Mouse (Mus musculus): Measurements from ENCODE around the gene Slc41a2. TPM values are rescaled to one million over a fixed set of nuclear protein-coding genes. Genes with fewer than 3 reads are reported as not detected.

Slc41a2 gene
- polyA plus RNA-seq, 1 experiment from 2014 or later = 0.95 TPM

- H3K27ac ChIP-seq (ENCODE audit: low read length) = no peak overlapping the region
- H3K36me3 ChIP-seq (ENCODE audit: control insufficient read depth, insufficient read depth, low read length) = no peaks in the 10 kb centered on the region
- WGBS = 66% methylated on average over 5 of the region's 5 CpGs
- H3K4me2 ChIP-seq (ENCODE audit: low read depth, low read length) = no peak overlapping the region
- H3K4me1 ChIP-seq (replicated peaks; ENCODE audit: control insufficient read depth, insufficient read depth, low read length) = no peaks in the 10 kb centered on the region
- no peak overlapping the region for H3K4me3 ChIP-seq (ENCODE audit: low read length)
- no peaks in the 10 kb centered on the region for H3K9me3 ChIP-seq (ENCODE audit: control insufficient read depth, low read length)
- H3K27me3 ChIP-seq (ENCODE audit: control insufficient read depth, insufficient read depth, low read depth, low read length) = peaks cover 6% of the 10 kb centered on the region
- no peak for ATAC-seq (ENCODE audit: low read depth)
- H3K9ac ChIP-seq (ENCODE audit: low read length) = no peak overlapping the region
These were observed 5.5 kb upstream of the Slc41a2 start for GRCm38 (mm10) chr10:83343171-83343570.

- H3K27me3 ChIP-seq (ENCODE audit: control insufficient read depth, insufficient read depth, low read depth, low read length) = peaks cover 24% of the 10 kb centered on the region
- no peaks in the 10 kb centered on the region for H3K9me3 ChIP-seq (ENCODE audit: control insufficient read depth, low read length)
- H3K27ac ChIP-seq (ENCODE audit: low read length) = no peak overlapping the region
- H3K4me2 ChIP-seq (ENCODE audit: low read depth, low read length) = no peak overlapping the region
- WGBS = 38% methylated on average over 2 of the region's 2 CpGs
- H3K4me3 ChIP-seq (ENCODE audit: low read length) = no peak overlapping the region
- no peaks in the 10 kb centered on the region for H3K36me3 ChIP-seq (ENCODE audit: control insufficient read depth, insufficient read depth, low read length)
- H3K4me1 ChIP-seq (replicated peaks; ENCODE audit: control insufficient read depth, insufficient read depth, low read length) = peaks cover 7% of the 10 kb centered on the region; the same call in 1 of the 2 replicates
- H3K9ac ChIP-seq (ENCODE audit: low read length) = no peak overlapping the region
- no peak for ATAC-seq (ENCODE audit: low read depth)
These were observed 3.5 kb upstream of the Slc41a2 start for GRCm38 (mm10) chr10:83341226-83341625.

GRCm38 (mm10) chr10:83337971-83338598 is 403 bp upstream of the Slc41a2 start:
- WGBS = 45% methylated on average over 8 of the region's 9 CpGs
- ATAC-seq (ENCODE audit: low read depth) = peak; percentile 11; the same call in 1 of the 2 replicates
- peak overlapping the region; percentile 64 for H3K4me3 ChIP-seq (ENCODE audit: low read length)
- peak overlapping the region; percentile 65 for H3K9ac ChIP-seq (ENCODE audit: low read length)
- peaks cover 43% of the 10 kb centered on the region for H3K27me3 ChIP-seq (ENCODE audit: control insufficient read depth, insufficient read depth, low read depth, low read length)
- H3K27ac ChIP-seq (ENCODE audit: low read length) = no peak overlapping the region
- H3K9me3 ChIP-seq (ENCODE audit: control insufficient read depth, low read length) = no peaks in the 10 kb centered on the region
- no peaks in the 10 kb centered on the region for H3K36me3 ChIP-seq (ENCODE audit: control insufficient read depth, insufficient read depth, low read length)
- peak overlapping the region; percentile 99 for H3K4me2 ChIP-seq (ENCODE audit: low read depth, low read length)
- peaks cover 7% of the 10 kb centered on the region; the same call in 1 of the 2 replicates for H3K4me1 ChIP-seq (replicated peaks; ENCODE audit: control insufficient read depth, insufficient read depth, low read length)

GRCm38 (mm10) chr10:83336336-83336735 is 1.3 kb downstream of the Slc41a2 start:
- Histone ChIP-seq H3K9ac (ENCODE audit: low read length) (no peak overlapping the region), H3K27me3 (ENCODE audit: control insufficient read depth, insufficient read depth, low read depth, low read length) (peaks cover 43% of the 10 kb centered on the region), H3K4me2 (ENCODE audit: low read depth, low read length) (no peak overlapping the region), H3K4me3 (ENCODE audit: low read length) (no peak overlapping the region), H3K36me3 (ENCODE audit: control insufficient read depth, insufficient read depth, low read length) (no peaks in the 10 kb centered on the region), H3K9me3 (ENCODE audit: control insufficient read depth, low read length) (no peaks in the 10 kb centered on the region), H3K27ac (ENCODE audit: low read length) (no peak overlapping the region), H3K4me1 (replicated peaks; ENCODE audit: control insufficient read depth, insufficient read depth, low read length) (peaks cover 7% of the 10 kb centered on the region; the same call in 1 of the 2 replicates)
- ATAC-seq (ENCODE audit: low read depth) = no peak
- 39% methylated on average over 7 of the region's 7 CpGs for WGBS

- ATAC-seq (ENCODE audit: low read depth) = no peak
- Histone ChIP-seq H3K27me3 (ENCODE audit: control insufficient read depth, insufficient read depth, low read depth, low read length) (peaks cover 32% of the 10 kb centered on the region), H3K4me2 (ENCODE audit: low read depth, low read length) (no peak overlapping the region), H3K9me3 (ENCODE audit: control insufficient read depth, low read length) (no peaks in the 10 kb centered on the region), H3K36me3 (ENCODE audit: control insufficient read depth, insufficient read depth, low read length) (no peaks in the 10 kb centered on the region), H3K4me1 (replicated peaks; ENCODE audit: control insufficient read depth, insufficient read depth, low read length) (peaks cover 4% of the 10 kb centered on the region), H3K4me3 (ENCODE audit: low read length) (no peak overlapping the region), H3K9ac (ENCODE audit: low read length) (no peak overlapping the region), H3K27ac (ENCODE audit: low read length) (no peak overlapping the region)
- 62% methylated on average over 11 of the region's 11 CpGs for WGBS
These were observed 5.1 kb downstream of the Slc41a2 start for GRCm38 (mm10) chr10:83332581-83332980.

- Histone ChIP-seq H3K4me2 (ENCODE audit: low read depth, low read length) (no peak overlapping the region), H3K27me3 (ENCODE audit: control insufficient read depth, insufficient read depth, low read depth, low read length) (peaks cover 24% of the 10 kb centered on the region), H3K36me3 (ENCODE audit: control insufficient read depth, insufficient read depth, low read length) (no peaks in the 10 kb centered on the region), H3K9me3 (ENCODE audit: control insufficient read depth, low read length) (no peaks in the 10 kb centered on the region), H3K9ac (ENCODE audit: low read length) (no peak overlapping the region), H3K4me1 (replicated peaks; ENCODE audit: control insufficient read depth, insufficient read depth, low read length) (peaks cover under 1% of the 10 kb centered on the region; the same call in 1 of the 2 replicates), H3K27ac (ENCODE audit: low read length) (no peak overlapping the region), H3K4me3 (ENCODE audit: low read length) (no peak overlapping the region)
- no peak for ATAC-seq (ENCODE audit: low read depth)
- WGBS = 88% methylated on average over 5 of the region's 5 CpGs
These were observed 5.9 kb downstream of the Slc41a2 start for GRCm38 (mm10) chr10:83331811-83332210.

GRCm38 (mm10) chr10:83330336-83330735 is 7.3 kb downstream of the Slc41a2 start:
- H3K4me3 ChIP-seq (ENCODE audit: low read length) = no peak overlapping the region
- no peaks in the 10 kb centered on the region; the same call in 1 of the 2 replicates for H3K4me1 ChIP-seq (replicated peaks; ENCODE audit: control insufficient read depth, insufficient read depth, low read length)
- WGBS = 77% methylated on average over 6 of the region's 6 CpGs
- no peaks in the 10 kb centered on the region for H3K36me3 ChIP-seq (ENCODE audit: control insufficient read depth, insufficient read depth, low read length)
- peaks cover 16% of the 10 kb centered on the region for H3K27me3 ChIP-seq (ENCODE audit: control insufficient read depth, insufficient read depth, low read depth, low read length)
- no peak overlapping the region for H3K27ac ChIP-seq (ENCODE audit: low read length)
- H3K9me3 ChIP-seq (ENCODE audit: control insufficient read depth, low read length) = no peaks in the 10 kb centered on the region
- no peak overlapping the region for H3K4me2 ChIP-seq (ENCODE audit: low read depth, low read length)
- no peak overlapping the region for H3K9ac ChIP-seq (ENCODE audit: low read length)
- no peak for ATAC-seq (ENCODE audit: low read depth)

- Histone ChIP-seq H3K27ac (ENCODE audit: low read length) (no peak overlapping the region), H3K4me3 (ENCODE audit: low read length) (no peak overlapping the region), H3K36me3 (ENCODE audit: control insufficient read depth, insufficient read depth, low read length) (no peaks in the 10 kb centered on the region), H3K4me1 (replicated peaks; ENCODE audit: control insufficient read depth, insufficient read depth, low read length) (no peaks in the 10 kb centered on the region; the same call in 1 of the 2 replicates), H3K4me2 (ENCODE audit: low read depth, low read length) (no peak overlapping the region), H3K9me3 (ENCODE audit: control insufficient read depth, low read length) (no peaks in the 10 kb centered on the region), H3K9ac (ENCODE audit: low read length) (no peak overlapping the region), H3K27me3 (ENCODE audit: control insufficient read depth, insufficient read depth, low read depth, low read length) (peaks cover under 1% of the 10 kb centered on the region; the same call in 1 of the 2 replicates)
- peak; percentile 77 for ATAC-seq (ENCODE audit: low read depth)
- WGBS = 62% methylated on average over 5 of the region's 5 CpGs
These were observed 8.9 kb downstream of the Slc41a2 start for GRCm38 (mm10) chr10:83328791-83329190.

GRCm38 (mm10) chr10:83326648-83327285 is 10.9 kb downstream of the Slc41a2 start:
- ATAC-seq (ENCODE audit: low read depth) = no peak
- H3K4me1 ChIP-seq (replicated peaks; ENCODE audit: control insufficient read depth, insufficient read depth, low read length) = no peaks in the 10 kb centered on the region; the same call in 1 of the 2 replicates
- H3K4me2 ChIP-seq (ENCODE audit: low read depth, low read length) = no peak overlapping the region
- no peak overlapping the region for H3K27ac ChIP-seq (ENCODE audit: low read length)
- H3K27me3 ChIP-seq (ENCODE audit: control insufficient read depth, insufficient read depth, low read depth, low read length) = no peaks in the 10 kb centered on the region
- H3K9me3 ChIP-seq (ENCODE audit: control insufficient read depth, low read length) = no peaks in the 10 kb centered on the region
- WGBS = 87% methylated on average over 14 of the region's 14 CpGs
- H3K9ac ChIP-seq (ENCODE audit: low read length) = no peak overlapping the region
- no peaks in the 10 kb centered on the region for H3K36me3 ChIP-seq (ENCODE audit: control insufficient read depth, insufficient read depth, low read length)
- H3K4me3 ChIP-seq (ENCODE audit: low read length) = no peak overlapping the region
